Mouse (Mus musculus) naive thymus-derived CD4-positive, alpha-beta T cell, adult 2 months (primary cell): ENCODE measurements at regions not wholly inside any gene's neighbourhood (a gene's known extent, or its start where the extent isn't known, plus 50 kb on each side); places are given as distances from the start of the nearest gene placed in this dataset.
A peak's percentile ranks its signal among the peaks of the same experiment; 100 is the strongest.

ENCODE experiments used
- DNase-seq: peaks from one replicate; pipeline ENCODE4 v3.0.0-alpha.2; 2011; ENCODE audit warnings: low read depth

DNA sequence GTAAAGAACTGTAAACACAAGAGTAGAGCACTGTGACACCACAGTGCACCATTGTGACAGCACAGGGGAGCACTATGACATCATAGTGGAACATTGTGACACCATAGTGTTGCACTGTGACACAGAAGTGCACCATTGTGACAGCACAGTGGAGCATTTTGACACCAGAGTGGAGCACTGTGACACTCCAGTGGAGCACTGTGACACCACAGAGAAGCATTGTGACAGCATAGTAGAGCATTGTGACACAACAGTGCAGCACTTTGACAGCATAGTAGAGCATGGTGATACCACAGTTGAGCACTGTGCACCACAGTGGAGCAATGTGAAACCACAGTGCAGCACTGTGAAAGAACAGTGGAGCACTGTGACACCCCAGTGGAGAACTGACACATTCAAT lies 2750.4 kb upstream of the Gm8797 start:
- peak; percentile 61 for DNase-seq

DNA sequence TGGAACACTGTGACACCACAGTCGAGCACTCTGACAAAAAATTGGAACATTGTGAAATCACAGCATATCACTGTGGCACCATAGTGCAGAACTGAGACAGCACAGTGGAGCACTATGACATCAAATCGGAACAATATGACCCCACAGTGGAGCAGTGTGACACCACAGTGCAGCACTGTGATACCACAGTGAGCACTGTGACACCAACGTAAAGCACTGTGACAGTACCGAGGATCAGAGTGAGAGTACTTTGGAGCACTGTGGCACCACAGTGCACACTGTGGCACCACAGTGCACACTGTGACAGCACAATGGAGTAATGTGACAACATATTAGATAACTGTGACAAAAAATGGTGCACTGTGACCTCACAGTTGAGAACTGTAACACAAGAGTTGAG lies 2749.4 kb upstream of the Gm8797 start:
- no peak for DNase-seq

DNA sequence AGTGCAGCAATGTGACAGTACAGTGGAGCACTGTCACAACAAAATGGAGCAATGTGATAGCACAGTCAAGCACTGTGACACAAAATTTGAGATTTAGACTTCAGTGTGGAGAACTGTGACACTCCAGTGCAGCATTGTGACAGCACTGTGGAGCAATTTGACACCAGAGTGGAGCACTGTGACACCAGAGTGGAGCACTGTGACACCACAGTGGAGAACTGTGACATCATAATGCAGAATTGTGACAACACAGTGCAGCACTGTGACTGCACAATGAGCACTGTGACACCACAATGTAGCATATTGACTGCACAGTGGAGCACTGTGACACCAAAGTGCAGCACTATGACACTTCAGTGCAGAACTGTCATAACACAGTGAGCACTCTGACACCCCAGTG lies 2749.0 kb upstream of the Gm8797 start:
- no peak for DNase-seq

DNA sequence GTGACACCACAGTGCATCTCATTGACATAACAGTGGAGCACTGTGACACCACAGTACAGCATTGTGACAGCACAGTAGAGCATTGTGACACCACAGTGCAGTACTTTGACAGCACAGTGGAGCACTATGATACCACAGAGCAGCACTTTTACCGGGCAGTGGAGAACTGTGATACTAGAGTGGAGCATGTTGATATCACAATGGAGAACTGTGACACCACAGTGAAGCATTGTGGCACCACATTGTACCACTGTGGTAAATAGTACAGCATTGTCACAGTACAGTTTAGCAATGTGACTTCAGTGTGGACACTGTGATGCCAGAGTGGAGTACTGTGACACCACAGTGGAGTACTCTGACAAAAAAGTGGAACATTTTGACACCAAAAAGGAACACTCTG lies 2747.2 kb upstream of the Gm8797 start:
- DNase-seq, result no peak

DNA sequence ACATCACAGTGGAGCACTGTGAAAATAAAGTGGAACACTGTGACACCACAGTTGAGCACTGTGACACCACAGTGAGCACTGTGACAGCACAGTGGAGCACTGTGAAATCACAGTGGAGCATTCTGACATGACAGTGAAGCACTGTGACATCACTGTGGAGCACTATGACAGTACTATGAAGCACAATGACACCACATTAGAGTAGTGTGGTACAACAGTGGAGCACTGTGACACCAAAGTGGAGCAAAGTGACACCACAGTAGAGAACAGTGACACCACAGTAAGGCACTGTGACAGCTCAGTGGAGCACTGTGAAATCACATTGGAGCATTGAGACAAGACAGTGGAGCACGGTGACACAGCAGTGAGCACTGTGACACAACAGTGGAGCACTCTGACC lies 2739.5 kb upstream of the Gm8797 start:
- DNase-seq, result peak; percentile 9

DNA sequence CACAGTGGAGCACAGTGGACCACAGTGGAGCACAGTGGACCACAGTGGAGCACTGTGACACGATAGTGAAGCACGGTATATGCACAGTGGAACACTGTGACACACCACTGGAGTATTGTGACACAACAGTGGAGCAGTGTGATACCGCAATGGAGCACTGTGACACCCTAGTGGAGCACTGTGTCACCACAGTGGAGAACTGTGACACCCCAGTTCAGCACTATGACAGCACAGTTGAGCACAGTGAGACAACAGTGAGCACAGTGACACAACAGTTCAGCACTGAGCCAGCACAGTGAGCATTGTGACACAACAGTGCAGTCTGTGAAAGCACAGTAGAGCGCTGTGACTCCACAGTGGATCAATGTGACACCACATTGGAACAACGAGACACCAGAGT lies 2737.7 kb upstream of the Gm8797 start:
- no peak for DNase-seq

DNA sequence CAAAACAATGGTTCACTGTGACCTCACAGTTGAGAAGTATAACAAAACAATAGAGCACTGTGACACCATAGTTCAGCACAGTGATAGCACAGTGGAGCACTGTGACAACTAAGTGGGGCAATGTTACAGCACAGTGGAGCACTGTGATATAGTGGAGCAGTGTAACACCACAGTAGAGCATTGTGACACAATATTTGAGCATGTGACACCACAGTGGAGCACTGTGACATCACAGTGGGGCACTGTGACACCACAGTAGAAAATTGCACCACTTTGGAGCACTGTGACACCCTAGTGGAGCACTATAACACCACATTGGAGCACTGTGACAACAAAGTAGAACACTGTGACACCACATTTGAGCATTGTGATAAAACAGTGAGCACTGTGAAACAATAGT lies 2735.6 kb upstream of the Gm8797 start:
- DNase-seq, result peak; percentile 10

DNA sequence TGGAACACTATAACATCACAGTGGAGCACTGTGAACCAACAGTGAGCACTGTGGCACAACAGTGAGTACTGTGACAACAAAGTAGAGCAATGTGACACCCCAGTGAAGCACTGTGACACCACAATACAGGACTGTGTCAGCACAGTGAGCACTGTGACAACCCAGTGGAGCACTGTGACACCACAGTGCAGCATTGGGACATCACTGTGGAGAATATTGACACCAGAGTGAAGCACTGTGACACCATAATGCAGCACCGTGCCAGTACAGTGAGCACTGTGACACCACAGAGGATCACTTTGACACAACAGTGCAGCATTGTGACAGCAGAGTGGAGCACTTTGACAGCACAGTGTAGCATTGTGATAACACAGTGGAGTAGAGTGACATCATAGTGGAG lies 2734.0 kb upstream of the Gm8797 start:
- no peak for DNase-seq

DNA sequence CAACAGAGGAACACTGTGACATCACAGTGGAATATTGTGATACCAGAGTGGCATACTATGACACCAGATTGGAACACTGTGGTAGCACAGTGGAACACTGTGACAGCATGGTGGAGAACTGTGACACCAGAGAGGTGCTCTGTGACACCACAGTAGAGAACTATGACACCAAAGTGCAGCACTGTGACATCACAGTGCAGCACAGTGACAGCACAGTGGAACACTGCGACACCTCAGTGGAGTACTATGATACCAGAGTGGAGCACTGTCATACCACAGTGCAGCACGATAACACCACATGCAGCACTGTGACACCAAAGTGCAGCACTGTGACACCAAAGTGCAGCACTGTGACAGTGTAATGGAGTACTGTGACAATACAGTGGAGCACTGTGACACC lies 2717.8 kb upstream of the Gm8797 start:
- DNase-seq, result no peak
